Mouse (Mus musculus): Measurements from ENCODE around the gene Ctr9. TPM values are rescaled to one million over a fixed set of nuclear protein-coding genes. Genes with fewer than 3 reads are reported as not detected.

The Ctr9 gene
- total and polyA plus RNA-seq, 3 experiments, result 27.4 to 34.3 (median 31.7) TPM

DNA sequence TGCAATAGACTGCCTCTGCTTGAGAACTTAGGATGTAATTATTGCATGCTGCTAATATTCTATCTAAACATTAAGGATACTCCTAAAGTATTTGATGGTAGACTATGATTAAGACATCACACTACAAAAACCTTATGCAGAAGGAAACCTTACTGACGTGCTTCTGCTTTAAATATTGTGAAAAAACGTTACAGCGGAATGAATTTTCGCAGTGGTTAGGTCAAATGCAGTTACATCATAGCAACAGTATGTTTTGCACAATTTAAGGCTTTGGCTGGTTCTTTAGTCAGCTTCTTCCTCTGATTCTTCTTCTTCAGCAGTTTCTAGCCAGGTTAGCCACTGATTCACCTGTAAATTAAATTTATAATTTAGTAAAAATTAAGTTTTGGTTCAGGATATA is 43.7 kb downstream of the Ctr9 start:
- Histone ChIP-seq H3K27me3 (replicated peaks) (no peaks in the 10 kb centered on the region), H3K27ac (ENCODE audit: insufficient read depth, low read depth) (no peak overlapping the region), H3K9me3 (replicated peaks; ENCODE audit: low read length) (peaks cover 18% of the 10 kb centered on the region), H3K36me3 (replicated peaks in 1 of 2; ENCODE audit: control insufficient read depth in 1 of 2, insufficient read depth in 1 of 2, low read length in 1 of 2) (peaks cover 76 to 96% of the 10 kb centered on the region in 2 experiments), H3K4me2 (ENCODE audit: insufficient read depth, low read depth, poor library complexity, severe bottlenecking) (no peak overlapping the region), H3K9ac (ENCODE audit: insufficient read depth, low read depth) (no peak overlapping the region), H3K79me2 (replicated peaks; ENCODE audit: control insufficient read depth, extremely low read depth, insufficient read depth, poor library complexity, severe bottlenecking) (peaks cover 8% of the 10 kb centered on the region; the same call in 1 of the 2 replicates), H3K4me1 (ENCODE audit: control insufficient read depth in 1 of 2, insufficient read depth in 2 of 2) (no peaks in the 10 kb centered on the region; a peak in 1 of 4 replicates), H3K4me3 (replicated peaks in 1 of 3; ENCODE audit: low read depth in 2 of 3, low read length in 2 of 3, poor library complexity in 1 of 3) (no peak overlapping the region)
- TF ChIP-seq RAD21 (IDR thresholded peaks at IDR 0.05; ENCODE audit: low read depth, low read length), result no peak
- dilution Hi-C loops (cut with MboI; ENCODE audit: extremely low pct_ligation_motif_present, extremely low pct_unique_long_range_greater_than_20kb, low sequenced_read_pairs) (no loop called here), in situ Hi-C loops (cut with MboI; ENCODE audit: low pct_ligation_motif_present, low pct_unique_long_range_greater_than_20kb, low sequenced_read_pairs) (no loop called here)
- no peak for DNase-seq (ENCODE audit: extremely low read depth)

GRCm38 (mm10) chr7:111075288-111075687 is 46.5 kb downstream of the Ctr9 start:
- no peak for DNase-seq (ENCODE audit: extremely low read depth)
- H3K9me3 ChIP-seq (replicated peaks; ENCODE audit: low read length), result no peaks in the 10 kb centered on the region
- no peak for TF ChIP-seq ZKSCAN1 (IDR thresholded peaks at IDR 0.05; ENCODE audit: borderline replicate concordance, low read depth, low read length)
- no peak for TF ChIP-seq JUN (IDR thresholded peaks at IDR 0.05; ENCODE audit: insufficient read depth, low read depth, low read length)
- TF ChIP-seq UBTF (IDR thresholded peaks at IDR 0.05; ENCODE audit: low read depth, low read length), result no peak
- TF ChIP-seq E2F4 (IDR thresholded peaks at IDR 0.05; ENCODE audit: insufficient replicate concordance, low read depth, low read length), result no peak
- TF ChIP-seq MEF2A (IDR thresholded peaks at IDR 0.05; ENCODE audit: borderline replicate concordance, low read depth, low read length), result no peak
- no peak for TF ChIP-seq MYC (IDR thresholded peaks at IDR 0.05; ENCODE audit: low read depth, low read length)
- TF ChIP-seq ZC3H11A (IDR thresholded peaks at IDR 0.05; ENCODE audit: low read depth, low read length), result no peak
- TF ChIP-seq NRF1 (IDR thresholded peaks at IDR 0.05; ENCODE audit: low read depth, low read length), result no peak
- no peak for TF ChIP-seq CHD1 (IDR thresholded peaks at IDR 0.05; ENCODE audit: low read depth, low read length)
- no peak for TF ChIP-seq POLR2A (IDR thresholded peaks at IDR 0.05; ENCODE audit: low read depth, low read length)
- no peak for TF ChIP-seq RCOR1 (conservative IDR thresholded peaks at IDR 0.05; ENCODE audit: low read depth, low read length)
- TF ChIP-seq RAD21 (IDR thresholded peaks at IDR 0.05; ENCODE audit: low read depth, low read length), result no peak
- no peak for TF ChIP-seq MAX (IDR thresholded peaks at IDR 0.05; ENCODE audit: low read length)
- no peak for TF ChIP-seq ZMIZ1 (IDR thresholded peaks at IDR 0.05; ENCODE audit: low read depth, low read length)
- TF ChIP-seq TBP (conservative IDR thresholded peaks at IDR 0.05; ENCODE audit: low read depth, low read length), result no peak
- TF ChIP-seq CTCF (conservative IDR thresholded peaks at IDR 0.05 in 1 of 2, IDR thresholded peaks at IDR 0.05 in 1 of 2; ENCODE audit: low read depth in 2 of 2, low read length in 2 of 2), result no peak
- H3K4me2 ChIP-seq (ENCODE audit: insufficient read depth, low read depth, poor library complexity, severe bottlenecking), result no peak overlapping the region
- no peak overlapping the region for H3K9ac ChIP-seq (ENCODE audit: insufficient read depth, low read depth)
- dilution Hi-C loops (cut with MboI; ENCODE audit: extremely low pct_ligation_motif_present, extremely low pct_unique_long_range_greater_than_20kb, low sequenced_read_pairs) (no loop called here), in situ Hi-C loops (cut with MboI; ENCODE audit: low pct_ligation_motif_present, low pct_unique_long_range_greater_than_20kb, low sequenced_read_pairs) (no loop called here)
- no peak overlapping the region for H3K4me3 ChIP-seq (replicated peaks in 1 of 3; ENCODE audit: low read depth in 2 of 3, low read length in 2 of 3, poor library complexity in 1 of 3)
- peaks cover 0 to 20% of the 10 kb centered on the region in 2 experiments; a peak in 2 of 4 replicates for H3K4me1 ChIP-seq (ENCODE audit: control insufficient read depth in 1 of 2, insufficient read depth in 2 of 2)
- no peak overlapping the region for H3K27ac ChIP-seq (ENCODE audit: insufficient read depth, low read depth)
- no peaks in the 10 kb centered on the region for H3K27me3 ChIP-seq (replicated peaks)
- peaks cover 76 to 98% of the 10 kb centered on the region in 2 experiments for H3K36me3 ChIP-seq (replicated peaks in 1 of 2; ENCODE audit: control insufficient read depth in 1 of 2, insufficient read depth in 1 of 2, low read length in 1 of 2)
- peaks cover 25% of the 10 kb centered on the region for H3K79me2 ChIP-seq (replicated peaks; ENCODE audit: control insufficient read depth, extremely low read depth, insufficient read depth, poor library complexity, severe bottlenecking)

All from CH12.LX (cell line).